Mouse (Mus musculus) urinary bladder, postnatal 4 days (tissue): Measurements from ENCODE around the gene Taf1d.
"Not testable (repeated sequence)": the region's sequence is repeated elsewhere in the genome, so short reads cannot be mapped to it uniquely, and the experiment has no call there.

Source experiments
- DNase-seq, 2 experiments: peaks; one replicate each; pipeline ENCODE4 v3.0.0; 2021 to 2022; ENCODE audit warnings: low spot score in 2 of 2

The Taf1d gene

DNA sequence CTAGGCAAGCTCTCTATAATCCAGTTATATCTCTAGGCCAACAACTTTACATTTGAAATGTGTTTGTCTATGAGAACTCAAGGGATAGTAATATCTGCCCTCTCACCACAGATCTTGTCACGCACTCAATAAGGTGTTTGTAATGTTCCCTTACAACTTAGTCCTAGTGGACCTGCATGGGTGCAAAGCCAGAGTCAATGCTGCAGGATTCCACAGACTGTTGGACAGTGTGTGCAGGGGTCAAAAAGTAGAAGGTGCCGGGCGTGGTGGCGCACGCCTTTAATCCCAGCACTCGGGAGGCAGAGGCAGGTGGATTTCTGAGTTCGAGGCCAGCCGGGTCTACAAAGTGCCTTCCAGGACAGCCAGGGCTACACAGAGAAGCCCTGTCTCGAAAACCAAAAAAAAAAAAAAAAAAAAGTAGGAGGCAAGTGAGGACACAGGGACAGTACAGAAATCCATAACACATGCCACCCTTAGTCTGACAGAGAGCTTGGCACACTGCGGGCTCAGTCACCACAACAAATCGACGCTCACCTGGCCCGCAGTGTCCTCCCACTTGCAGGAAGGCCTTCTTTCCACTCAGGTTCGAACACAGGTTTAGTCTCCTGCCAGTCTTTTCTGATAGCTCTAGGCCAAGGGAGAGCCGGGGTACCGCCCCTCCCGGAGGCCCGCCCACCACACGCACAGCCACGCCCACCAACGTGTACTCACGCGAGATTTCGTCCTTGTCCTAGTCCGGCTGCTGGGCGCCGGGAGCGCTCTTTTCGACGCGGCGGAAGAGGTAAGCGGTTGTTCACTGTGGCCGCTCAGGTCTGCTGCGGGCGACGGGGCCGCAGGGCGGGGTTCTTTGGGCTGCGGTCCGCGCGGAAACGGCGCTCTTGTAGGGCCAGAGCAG, at the start of gene Taf1d:
Gene Taf1d (plus strand): TSS at position 712 of the 895 bp plus-strand sequence.
- peak; percentile 95 to 99 for DNase-seq

DNA sequence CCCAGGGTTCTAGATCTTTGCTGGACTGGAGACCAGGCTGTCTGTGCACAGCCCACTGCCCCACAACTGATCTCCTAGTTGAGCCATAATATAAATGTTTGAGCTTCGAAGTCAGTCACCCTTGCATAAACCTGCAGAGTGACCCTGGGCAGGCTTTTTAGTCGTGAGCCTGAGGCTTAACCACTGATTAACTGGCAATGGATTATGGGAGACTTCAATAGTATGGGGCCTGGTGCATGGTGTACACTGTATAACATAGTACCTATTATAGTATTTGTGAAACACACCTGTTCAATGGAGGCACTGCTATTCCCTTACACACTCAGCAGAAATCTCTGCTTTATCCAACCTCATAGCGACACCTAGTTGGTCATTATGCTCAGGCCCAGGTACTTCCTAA, 49.8 kb upstream of the Taf1d start:
- no peak for DNase-seq

DNA sequence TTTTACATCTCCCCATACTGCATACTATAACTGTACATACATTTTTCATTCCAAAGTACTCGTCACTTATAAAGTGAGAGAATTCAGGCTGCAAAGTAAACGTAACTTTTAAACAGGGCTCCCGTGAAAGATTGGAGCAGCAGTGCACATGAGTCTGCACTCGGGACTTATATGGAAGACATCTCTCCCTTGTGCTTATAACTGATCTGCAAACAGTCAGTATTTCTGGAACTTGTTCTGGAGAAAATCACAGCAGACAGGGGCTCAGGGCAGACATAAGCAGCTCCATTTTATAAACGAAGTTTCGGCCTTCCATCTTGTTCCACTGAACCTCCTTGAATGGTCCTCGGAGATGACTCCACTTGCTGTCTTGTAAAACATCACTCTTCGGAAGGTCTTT, 44.0 kb upstream of the Taf1d start:
- DNase-seq: no peak

DNA sequence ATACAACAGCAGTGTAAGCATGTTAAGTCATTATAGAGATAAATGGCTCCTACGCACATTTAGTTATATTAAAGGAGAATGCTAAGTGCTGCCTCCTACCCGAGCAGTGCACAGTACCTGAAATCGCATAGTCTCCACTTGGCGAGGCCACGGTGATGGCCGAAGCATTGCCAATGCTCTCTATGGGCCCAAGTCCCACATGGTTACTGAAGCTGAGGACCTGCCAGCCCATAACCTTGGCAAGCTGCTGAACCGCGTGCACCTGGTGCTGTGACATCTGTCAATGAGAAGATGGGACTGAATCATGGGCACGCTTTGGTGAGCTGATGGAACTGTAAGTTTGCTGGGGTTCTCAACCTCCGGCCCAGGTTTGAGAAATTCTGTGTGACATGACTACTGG, 42.5 kb upstream of the Taf1d start:
- DNase-seq: no peak

DNA sequence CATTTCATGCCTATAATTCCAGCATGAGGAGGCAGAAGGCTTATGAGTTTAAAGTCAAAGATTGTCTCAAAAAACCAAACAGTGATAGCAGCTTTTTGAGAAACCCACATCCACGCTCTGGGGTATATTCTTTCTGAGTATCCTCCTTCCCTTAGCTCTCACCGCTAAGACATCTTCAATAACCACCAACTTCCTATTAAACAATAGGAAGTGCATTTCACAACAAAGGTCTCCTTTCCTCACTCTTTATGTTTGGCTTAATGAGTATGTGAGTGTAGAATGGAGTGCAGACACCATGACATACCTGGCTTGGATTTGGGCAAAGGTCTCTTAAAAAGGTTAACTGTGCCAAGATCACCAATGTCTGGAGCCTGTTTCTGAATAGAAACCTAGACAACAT, 32.0 kb upstream of the Taf1d start:
- no peak for DNase-seq

DNA sequence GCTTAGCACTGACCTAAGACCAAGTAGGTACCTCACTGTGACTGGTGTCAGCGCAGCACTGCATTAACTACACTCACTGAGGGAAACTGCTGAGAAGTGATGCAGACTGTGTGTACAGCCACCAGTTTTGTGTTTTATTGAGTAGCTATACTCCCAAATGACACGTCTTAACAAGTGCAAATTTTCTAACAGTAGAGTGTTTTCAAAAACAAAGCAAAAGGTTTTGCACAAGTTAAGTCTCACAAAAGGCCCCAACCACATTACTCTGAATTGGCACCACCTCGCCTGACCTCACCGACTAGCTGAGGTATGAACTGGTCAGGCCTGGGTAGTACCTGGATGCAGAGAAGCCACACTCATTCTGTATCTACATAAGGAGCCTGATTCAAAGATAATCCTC, 29.2 kb upstream of the Taf1d start:
- no peak for DNase-seq

DNA sequence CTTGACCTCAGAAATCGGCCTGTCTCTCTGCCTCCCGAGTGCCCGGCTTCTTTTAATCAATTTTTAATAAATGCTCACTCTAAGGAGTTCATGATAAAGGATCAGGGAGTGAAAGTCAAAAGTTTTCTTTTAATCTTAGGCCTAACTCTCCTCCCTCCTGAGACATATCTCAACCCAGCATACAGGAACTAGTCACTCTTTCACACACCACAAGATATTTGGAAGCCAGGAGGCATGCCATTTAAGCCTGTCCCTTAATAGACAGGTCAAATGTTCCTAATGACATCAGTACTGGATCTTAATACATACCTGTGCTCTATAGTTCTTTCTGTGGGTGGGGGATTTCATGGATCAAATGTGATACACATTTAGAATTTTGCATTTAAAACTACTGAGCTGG, 27.7 kb upstream of the Taf1d start:
- DNase-seq: no peak

DNA sequence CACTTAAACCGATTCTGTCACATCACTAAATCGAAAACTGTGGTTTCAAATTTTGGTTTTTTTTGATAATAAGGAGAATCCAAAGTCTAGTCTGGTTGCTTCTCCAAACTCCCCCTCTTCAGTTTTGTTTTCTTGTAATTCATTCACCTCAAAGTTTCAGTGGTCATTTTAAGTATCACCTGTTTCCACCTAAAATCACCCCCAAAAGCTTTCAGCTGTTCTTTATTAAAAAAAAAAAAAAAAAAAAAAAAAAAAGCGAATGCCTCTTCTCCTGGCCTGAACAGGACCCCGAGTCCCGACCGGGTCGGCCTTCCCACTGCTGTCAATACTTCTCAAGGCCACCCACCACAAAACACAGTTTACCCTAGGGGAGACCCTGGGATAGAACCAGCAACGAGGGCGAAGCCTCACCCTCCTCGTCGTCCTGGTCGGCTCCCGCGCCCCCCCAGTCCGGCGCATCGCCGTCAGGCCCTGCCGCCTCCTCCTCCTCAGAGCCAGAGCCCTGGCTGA, 26.8 kb upstream of the Taf1d start:
- no peak for DNase-seq

DNA sequence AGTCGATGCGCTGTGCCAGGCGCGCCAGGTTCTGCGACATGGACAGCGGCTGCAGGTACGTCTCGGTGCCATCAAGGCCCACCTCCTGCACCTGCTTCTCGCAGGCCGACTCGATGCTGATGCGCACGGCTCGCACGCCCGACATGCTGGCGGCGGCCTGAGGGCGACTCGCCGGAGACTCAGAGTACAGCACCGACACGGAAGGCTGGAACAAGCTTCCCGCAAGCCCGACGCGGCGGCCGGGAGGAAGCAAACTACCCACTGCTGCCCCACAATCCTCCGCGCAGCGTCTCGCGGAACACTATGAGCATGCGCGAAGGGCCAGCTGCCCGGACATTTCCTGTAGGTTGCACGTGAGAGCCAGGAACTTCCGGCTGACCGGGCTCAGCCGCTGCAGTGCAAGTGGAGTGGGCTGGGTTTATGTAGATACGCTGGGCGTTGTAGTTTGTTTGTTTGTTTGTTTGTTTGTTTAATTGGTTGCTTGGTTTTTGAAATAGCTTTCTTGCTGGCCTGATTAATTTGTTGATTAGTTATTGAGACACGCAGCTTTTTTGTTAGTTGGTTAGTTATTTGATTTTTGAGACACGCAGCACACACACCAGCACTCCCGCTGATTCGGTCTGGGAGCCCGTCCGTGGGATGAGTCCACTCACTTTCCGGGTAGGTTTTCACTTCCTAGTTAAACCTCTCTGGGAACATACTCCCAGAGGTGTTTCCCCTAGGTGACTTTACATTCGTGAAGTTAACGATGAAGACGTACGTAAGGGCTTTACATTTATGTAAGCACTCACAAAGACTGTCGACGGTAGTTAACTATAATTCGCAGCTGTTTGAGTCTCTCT, 26.1 kb upstream of the Taf1d start, which contains the start of gene Med17:
Gene Med17 (minus strand): TSS at position 283 of the 842 bp plus-strand sequence.
- peak; percentile 88 to 92 for DNase-seq

DNA sequence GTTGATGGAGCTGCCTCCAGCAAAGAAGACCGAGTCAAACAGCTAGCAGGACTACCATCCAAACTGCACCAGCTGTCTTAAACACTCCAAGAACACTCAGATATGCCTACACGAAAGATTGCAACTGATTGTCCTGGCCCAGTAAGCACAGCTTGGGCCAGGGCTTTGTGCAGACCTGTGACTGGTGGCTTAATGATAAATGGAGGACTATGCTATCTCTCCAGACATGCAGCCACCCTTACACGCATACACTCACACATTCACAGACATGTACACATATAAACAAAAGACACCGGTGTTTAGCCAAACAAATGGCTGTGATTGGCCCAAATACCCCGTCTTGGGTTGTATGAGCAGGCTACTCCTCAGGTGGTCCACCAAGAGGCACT, 25.5 kb upstream of the Taf1d start:
- DNase-seq: no peak

DNA sequence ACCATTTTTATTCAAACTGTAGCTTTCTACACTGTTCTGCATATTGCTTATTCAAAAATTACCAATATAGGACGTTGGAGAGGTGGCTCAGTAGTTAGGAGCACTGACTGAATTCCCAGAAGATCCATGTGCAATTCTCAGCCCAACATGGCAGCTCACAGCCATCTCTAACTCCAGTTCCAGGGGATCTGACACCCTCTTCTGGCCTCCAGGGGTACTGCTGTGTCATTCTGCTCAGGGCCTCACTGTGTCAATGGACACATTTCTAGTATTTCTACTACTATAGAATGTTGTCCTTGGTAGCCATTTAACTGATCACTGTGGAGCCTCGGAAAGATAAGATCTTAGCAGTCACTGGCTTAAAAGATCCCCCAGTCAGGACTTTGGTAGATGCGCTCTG, 20.6 kb upstream of the Taf1d start:
- DNase-seq: no peak

DNA sequence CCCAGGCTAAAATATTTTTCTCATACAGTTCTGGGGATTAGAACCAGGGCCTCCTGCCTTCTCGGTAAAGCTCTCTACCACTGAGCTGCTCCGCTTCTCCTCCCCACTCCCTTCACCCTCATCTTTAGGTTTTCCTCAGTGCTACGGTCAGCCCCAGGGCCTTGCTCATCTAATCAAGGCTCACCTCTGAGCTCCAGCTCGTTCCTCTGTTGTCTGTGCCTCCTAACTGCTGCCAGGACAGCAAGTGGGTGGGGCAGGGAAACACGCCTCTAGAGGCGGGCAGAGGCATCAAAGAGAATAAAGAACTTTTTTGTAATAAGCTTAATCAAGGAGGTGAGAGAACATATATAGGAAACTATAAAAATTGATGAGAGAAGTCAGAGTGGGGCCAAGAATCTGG, 18.2 kb upstream of the Taf1d start:
- DNase-seq: no peak

DNA sequence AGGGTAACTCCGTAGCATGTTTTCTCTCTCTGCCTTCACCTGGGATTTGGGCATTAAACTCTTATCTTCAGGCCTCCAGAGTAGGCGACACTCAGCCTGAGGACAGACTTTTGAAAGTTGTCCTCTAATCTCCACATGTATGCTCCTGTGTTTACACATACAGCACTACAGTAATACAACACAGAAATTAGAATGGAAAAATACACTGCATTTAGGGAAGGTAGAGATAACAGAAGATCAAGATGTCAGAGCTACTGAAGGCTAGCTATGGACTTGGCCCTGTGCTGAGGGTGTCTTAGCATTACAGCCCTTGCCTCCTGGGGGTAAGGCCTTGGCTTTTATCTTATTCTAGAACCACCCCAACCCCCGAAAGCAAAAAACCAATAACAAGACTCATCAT, 17.6 kb upstream of the Taf1d start:
- no peak for DNase-seq

DNA sequence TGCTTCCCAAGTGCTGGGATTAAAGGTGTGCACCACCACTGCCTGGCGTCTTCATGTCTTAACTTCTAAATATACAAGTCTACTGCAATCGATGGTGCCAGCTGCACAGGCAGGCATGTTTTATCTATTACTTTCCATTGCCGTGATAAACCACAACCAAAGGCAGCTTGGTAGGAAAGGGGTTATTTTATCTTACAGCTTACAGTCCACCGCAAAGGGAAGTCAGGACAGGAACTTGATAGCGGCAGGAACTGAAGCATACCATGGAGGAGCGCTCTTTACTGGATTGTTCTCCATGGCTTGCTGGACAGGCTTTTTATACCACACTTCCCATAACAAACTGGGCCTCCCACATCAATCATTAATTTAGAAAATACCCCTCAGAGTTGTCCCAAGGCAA, 16.8 kb upstream of the Taf1d start:
- DNase-seq: no peak

DNA sequence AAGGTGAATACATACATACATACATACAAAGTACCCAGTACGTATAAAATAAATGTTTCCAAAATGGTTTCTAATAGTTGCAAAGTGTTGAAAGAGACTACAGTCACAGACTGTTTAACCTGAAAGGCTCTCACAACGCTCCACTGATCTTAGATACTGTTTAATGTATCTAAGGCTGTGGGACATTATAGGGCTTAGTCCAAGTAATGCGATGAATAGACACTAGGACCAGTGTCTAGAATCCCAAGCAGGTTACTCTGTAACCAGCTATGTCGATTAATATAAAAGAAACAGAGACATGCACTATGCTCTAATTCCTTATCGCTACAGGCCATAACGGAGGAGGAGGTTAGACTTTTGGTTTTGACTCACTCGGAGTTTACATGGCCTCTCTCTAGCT, 8.9 kb upstream of the Taf1d start:
- no peak for DNase-seq

DNA sequence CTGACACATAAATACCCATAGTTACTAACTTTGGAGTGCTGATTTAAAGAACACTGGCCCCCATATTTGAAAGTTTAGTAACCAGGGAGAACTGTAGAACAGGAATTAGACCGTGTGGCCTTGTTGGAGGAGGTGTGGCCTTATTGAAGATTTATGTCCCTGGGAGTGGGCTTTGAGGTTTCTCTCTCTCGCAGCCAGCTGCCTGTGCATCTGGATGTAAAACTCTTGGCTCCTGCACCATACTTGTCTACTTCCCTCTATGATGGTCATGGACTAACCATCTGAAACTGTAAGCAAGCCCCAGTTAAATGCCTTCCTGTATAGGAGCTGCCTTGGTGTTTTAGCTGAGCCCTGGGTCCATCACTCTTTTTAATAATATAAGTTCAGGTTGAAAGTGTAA, 7.6 kb upstream of the Taf1d start:
- DNase-seq: no peak

DNA sequence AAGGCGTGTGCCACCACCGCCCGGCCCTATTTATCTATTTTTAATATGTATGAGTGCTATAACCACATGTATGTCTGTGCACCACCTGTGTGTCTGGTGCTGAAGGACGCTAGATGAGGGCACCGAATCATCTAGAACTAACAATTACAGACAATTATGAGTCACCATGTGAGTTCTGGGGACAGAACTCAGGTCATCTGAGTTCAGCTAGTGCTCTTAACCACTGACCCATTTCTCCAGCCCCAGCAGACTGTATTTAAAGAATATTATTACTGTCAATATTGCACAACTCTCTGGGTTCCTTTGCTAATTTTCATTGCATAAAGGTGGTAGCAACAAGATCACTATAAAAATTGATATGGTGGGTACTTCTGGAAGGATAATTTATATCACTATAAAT, 6.0 kb upstream of the Taf1d start:
- no peak for DNase-seq

DNA sequence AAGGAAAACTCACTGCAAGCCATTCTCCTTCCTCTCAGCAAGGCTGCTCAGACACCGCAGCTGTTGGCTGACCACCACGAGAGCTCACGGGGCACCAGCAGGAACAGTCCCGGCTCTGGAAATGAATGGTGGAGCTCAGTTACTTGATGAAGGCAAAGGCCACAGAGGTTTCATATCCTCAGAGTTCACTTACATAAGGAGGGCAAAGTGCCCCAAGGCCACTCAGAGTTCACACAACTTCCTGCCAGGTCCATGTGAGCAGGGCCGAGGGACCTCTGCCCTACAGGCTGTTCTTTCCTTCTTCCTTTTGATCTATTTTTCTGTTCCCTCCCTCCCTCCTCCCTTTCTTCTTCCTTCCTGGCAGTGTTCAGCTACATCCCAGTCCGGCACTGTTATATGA, 4.6 kb upstream of the Taf1d start:
- no peak for DNase-seq

DNA sequence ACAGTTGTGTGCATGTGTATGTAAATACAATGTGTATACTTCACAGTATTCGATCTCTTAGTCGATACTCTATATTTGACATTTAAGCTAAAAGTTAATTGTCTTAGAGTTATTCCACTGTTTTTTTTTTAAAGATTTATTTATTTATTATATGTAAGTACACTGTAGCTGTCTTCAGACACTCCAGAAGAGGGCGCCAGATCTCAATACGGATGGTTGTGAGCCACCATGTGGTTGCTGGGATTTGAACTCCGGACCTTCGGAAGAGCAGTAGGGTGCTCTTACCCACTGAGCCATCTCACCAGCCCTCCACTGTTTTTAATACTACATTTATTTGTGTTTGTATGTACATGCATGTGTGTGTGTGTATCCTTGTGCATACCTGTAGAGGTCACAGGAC, 4.0 kb upstream of the Taf1d start:
- not testable (repeated sequence) for DNase-seq

DNA sequence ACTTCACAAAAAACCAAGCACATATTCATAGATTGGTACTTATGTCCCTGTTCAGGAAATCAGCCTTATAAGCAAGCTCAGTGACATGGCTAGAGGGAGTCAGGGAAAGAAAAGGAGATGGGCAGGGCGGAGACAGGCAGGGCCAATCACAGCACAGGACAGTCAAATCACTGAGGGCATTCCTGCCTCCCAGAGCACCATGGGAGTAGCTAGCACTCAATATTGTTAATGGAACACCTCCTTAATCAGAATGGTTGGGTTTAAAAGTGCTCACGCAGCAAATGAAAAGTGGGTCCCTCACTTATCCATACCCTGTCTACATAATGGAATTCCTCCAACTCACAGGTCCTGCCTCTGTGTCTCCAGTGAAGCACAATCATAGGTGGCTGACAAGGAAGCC, 3.1 kb upstream of the Taf1d start:
- DNase-seq: no peak

DNA sequence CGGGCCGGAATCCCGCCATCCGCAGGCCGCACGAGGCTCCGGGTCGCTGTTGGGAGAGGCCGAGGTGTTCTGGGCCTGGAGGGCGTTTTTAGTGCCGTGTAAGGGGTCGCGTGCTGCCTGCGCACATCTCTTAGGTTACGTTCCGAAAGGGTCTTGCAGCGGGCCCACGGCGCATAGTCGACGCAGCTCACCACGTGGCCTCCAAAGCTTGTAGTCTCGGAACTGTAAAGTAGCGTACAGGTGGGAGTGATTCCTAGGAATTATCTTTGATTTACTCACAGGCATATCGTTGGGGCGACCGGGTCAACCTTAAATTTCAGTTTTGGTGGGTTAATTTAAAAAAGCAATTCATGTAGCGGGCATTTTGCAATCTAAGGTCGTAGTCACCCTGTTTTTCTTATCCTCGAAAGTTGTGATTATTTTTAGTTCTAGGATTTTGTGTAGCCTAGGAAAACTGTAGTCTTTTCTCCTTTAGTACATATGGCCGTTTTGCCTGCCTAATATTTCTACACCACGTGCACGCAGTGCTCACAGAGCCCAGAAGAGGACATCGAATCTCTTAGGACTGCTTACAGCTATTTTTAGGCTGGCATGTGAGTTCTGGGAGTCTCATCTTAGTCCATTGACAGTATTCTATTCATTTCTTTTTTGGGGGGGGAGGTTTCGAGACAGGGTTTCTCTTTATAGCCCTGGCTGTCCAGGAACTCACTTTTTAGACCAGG, 545 bp downstream of the Taf1d start, which contains the start of gene 4931406C07Rik:
Gene 4931406C07Rik (minus strand): TSS at position 51 of the 722 bp plus-strand sequence.
- DNase-seq: no peak

DNA sequence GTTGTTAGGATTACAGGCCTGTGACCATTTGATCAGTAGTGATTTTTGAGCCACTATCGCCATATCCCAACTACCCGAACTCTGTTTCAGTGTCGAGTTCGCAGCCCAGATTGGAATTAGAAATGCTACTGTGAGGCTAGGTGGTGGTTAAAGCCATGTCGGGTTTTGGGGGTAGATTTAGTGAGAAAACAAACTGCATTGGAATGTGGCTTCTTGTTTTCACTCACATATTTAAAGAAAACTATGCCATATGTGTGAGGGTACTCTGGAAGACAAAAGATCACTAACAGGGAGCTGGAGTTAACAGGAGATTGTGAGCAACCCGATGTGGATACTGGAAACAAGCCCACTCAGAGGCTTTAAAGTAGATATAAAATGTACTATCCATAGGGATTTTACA, 1.2 kb downstream of the Taf1d start:
- no peak for DNase-seq
